Mouse (Mus musculus) left cerebral cortex, postnatal 25 days (tissue): ENCODE results near the gene H3f3a. TPM values are rescaled to one million over a fixed set of nuclear protein-coding genes. Genes with fewer than 3 reads are reported as not detected.

Experiments
- DNase-seq, 2 experiments: peaks; one replicate each; pipeline ENCODE4 v3.0.0; 2022; ENCODE audit warnings: low spot score in 2 of 2, mixed read lengths in 1 of 2
- intact Hi-C: fragments of 180-260 bp; cut with DNase I; formaldehyde crosslinking; loops from one replicate; pipeline ENCODE4 v1.15.1; 2025
- total RNA-seq, 2 experiments: library from RNA; stranded (reverse); gene quantifications; 2 replicates each; pipeline ENCODE4 v1.2.3; 2021

Gene H3f3a
- total RNA-seq, 2 experiments from 2014 or later: 301 to 318 TPM

- intact Hi-C loops: loop anchor here (5.0 to 10.0 kb wide), 2 partner anchors 511 to 594 kb away; no protein-coding TSS in a partner anchor
- DNase-seq: peak; percentile 57 to 67
Observed at GRCm38 (mm10) chr1:180768334-180769168, 45.2 kb downstream of the H3f3a start.

DNA sequence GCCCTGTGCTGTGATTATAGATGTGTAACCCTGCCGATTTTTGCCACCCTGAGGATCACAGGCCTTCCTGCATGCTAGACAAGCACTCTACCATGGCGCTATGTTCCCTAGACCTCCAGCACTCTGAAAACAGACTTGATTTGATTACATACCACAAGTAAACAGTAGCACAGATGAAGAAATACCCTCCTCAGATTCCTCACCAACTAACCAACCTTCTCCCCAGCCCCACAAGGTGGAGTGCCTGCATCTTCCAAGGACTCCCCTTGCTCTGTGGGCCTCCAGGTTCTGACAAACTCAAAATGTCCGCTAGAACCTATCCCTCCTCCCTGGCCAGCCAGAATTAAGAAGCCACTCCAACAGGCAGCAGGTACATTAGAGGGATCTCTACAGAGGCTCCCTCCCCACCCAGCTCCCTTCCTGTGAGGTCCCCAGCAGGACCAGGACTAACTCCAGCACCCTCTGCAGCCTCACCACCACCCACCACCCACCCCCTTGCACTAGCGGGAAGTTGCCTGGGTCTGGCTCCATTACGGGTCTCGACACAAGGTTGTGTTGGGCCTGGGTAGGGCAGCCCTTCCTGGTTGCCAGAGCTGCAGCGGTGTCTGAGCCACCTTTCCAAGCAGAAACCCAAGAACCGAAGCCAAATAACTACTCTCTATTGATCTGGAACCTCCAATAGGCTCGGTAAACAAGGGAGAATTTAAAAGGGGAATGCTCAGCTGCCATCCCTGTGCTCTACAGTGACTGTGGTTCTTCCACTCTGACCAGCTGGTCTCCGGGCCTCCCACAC lies 46.0 kb downstream of the H3f3a start:
- DNase-seq: no peak
- intact Hi-C loops: loop anchor here (5.0 to 10.0 kb wide), 2 partner anchors 510 to 593 kb away; no protein-coding TSS in a partner anchor

DNA sequence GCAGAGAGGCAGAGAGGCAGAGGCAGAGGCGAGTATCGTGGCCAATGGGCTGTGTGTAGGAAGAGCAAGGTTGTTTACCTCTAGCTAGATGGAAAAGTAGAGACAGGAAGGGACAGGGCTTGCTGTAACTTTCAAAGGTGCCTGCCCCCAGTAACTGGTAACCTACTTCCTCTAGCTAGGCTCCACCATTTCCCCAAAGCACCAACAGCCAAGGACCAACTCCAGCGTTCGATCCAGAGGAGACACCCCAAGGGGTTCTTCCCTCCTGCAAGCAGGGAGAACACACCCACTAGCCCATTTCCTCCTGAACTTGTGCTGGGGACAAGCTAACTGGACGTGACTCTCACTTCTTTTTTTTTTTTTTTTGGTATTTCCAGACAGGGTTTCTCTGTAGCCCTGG lies 47.2 kb downstream of the H3f3a start:
- no peak for DNase-seq
- intact Hi-C loops: loop anchor here (5.0 to 10.0 kb wide), 2 partner anchors 509 to 592 kb away; no protein-coding TSS in a partner anchor

DNA sequence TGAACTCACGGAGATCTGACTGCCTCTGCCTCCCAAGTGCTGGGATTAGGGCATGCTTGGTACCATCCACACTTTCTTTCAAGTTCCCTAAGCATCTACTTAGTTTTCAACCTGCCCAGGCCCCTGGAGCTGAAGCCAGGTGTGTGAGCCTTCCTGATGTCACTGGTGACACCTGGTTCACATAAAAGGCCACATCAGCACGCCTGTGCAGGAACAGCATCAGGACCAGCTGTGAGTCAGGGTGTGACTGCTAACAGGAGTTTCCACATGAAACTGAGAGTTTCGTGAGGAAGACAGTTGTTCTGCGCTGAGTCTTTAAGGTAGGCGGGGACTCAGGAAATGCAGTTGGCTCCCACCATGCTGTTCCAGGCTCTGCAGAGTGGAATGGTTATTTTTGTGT lies 48.4 kb downstream of the H3f3a start:
- intact Hi-C loops: loop anchor here (5.0 to 10.0 kb wide), 2 partner anchors 508 to 591 kb away; no protein-coding TSS in a partner anchor
- DNase-seq: no peak

GRCm38 (mm10) chr1:180763828-180764227 lies 49.9 kb downstream of the H3f3a start:
- peak; percentile 86 to 91 for DNase-seq
- intact Hi-C loops: loop anchor here (1.0 to 10.0 kb wide), 3 partner anchors 44 to 589 kb away; no protein-coding TSS in a partner anchor

DNA sequence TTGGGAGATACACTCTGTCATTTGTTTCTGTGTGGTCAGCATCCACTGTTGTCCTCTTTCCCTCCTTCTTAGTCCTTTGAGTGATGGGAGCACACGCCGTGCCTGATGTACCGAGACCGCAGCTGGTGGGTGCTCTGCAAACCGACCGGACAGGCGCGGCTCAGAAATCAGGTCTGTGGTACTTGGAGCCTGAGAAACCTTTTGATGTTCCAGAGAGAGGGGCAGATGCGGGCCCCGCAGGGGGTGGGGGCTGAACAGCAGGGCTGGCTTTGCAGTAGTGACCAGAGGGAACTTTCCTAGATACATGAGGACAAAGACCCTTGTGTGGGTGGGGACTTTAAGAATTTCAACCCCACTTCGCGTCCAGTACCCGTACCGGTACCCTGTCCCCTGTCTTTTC lies 50.4 kb downstream of the H3f3a start:
- no peak for DNase-seq
- intact Hi-C loops: loop anchor here (10.0 kb wide), 1 partner anchor 589 kb away; no protein-coding TSS in a partner anchor

DNA sequence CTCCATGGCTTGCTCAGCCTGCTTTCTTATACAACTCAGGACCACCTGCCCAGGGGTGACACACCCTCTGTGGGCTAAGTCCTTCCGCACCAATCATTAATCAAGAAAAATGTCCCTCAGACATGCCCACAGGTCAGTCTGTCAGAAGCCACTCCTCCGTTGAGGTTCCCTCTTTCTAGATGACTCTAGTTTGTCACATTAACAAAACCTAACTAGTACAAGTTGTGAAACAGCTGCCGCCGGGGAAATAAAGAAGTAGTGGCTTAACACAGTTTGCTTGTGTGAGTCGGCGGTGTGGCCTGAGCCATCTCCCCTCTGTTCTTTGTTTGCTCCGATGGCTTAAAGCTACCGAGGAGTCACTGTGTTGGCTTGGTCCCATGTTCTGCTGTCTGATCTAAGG lies 51.1 kb downstream of the H3f3a start:
- DNase-seq: no peak
- intact Hi-C loops: loop anchor here (10.0 kb wide), 1 partner anchor 588 kb away; no protein-coding TSS in a partner anchor

DNA sequence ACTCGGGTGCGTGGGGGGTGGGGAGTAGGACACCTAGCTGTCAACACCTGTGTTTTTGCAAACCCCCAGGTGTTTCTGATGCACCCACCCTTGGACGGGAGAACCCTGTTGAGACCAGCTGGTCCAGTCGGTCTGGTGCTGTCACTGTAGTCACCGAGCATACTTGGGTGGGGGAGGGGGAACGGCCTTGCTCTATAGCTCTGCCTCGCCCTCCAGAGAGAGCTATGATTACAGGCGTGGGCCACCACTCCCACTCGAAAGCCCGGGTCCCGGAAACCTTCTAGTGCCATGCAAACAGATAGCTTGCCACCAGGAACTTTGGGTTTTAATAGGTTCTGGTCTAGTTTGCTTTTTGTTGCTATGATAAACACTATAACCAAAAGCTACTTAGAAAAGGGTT lies 51.6 kb downstream of the H3f3a start:
- intact Hi-C loops: loop anchor here (10.0 kb wide), 1 partner anchor 587 kb away; no protein-coding TSS in a partner anchor

DNA sequence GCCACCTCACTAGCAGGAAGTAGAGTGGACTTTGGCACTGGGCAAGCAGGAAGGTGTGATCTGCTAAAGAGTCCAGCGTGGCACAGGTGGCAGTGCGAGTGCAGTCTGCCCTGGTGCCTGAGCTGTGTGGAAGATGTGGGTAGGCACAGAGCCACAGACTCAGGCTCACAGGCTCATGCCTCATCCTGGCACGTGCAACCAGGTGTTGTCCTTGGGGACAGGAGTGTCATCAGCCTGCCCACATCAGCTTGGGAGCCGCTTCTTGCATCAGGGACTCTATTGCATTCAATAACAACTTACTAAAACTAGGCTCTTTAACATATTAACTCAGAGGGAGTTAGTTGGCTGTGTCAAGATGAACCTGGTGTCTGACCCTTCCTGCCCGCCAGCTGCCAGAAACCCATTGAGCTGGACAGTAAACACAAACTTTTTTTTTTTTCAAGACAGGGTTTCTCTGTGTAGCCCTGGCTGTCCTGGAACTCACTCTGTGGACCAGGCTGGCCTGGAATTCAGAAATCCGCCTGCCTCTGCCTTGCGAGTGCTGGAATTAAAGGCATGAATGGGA lies 55.7 kb downstream of the H3f3a start:
- DNase-seq: no peak
- intact Hi-C loops: no loop called here

More for the DNA sequence above, 51.6 kb downstream of the H3f3a start:
- DNase-seq: no peak

DNA sequence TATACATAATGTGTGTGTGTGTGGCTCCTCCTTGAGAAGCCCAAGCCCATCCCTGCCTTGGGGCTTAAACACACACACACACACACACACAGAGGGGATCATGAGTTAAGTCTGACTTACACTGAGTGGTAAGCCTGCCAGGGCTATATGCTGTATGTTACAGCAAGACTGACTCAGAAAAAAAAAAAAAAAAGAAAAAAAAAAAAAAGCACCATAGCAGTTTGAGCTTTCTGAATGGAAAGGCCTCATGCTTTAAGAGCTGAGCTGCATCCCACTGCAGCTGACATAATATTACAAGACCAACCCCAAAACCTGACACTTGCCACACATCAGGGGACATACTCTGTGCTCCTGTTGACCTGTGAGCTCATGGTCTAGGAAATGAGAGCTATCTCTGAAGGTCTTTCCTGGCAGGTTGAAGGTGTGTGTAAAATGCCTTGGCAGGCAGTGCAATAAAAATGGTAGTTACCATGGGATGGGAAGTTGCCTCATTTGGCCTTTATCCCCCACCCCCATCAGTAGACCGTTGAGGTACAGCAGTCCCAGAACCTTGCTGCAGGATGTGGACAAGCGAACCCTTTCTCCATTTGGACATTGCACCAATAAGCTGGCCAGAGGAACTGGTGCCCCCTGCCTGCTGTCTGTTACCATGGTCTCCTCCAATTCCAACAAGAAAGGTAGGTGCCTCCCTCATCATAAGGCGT lies 56.3 kb downstream of the H3f3a start:
- intact Hi-C loops: no loop called here

DNA sequence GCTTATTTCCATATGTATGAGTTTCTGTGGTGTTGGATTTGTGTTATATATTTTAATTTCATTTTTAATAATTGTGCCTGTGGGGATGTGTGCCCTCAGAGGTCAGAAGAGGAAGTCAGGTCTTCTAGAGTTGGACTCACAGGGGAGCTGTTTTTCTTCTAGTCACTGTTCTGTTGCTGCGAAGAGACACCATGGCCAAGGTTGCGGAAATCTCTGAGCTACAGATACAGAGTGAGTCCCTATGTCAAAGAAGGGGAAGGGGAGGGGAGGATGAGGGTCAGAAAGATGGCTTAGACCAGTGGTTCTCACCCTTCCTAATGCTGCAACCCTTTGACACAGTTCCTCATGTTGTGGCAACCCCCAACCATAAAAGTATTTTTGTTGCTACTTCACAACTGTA lies 57.0 kb downstream of the H3f3a start:
- DNase-seq: no peak
- intact Hi-C loops: no loop called here

More for the DNA sequence above, 56.3 kb downstream of the H3f3a start:
- no peak for DNase-seq

- intact Hi-C loops: no loop called here
- DNase-seq: no peak
Observed at GRCm38 (mm10) chr1:180754376-180754775, 59.4 kb downstream of the H3f3a start.

GRCm38 (mm10) chr1:180752115-180752514 lies 61.6 kb downstream of the H3f3a start:
- intact Hi-C loops: no loop called here
- DNase-seq: no peak

Other genes with a start within 250 kb of the H3f3a start
- gene Parp1, start 245.0 kb downstream of the H3f3a start, total RNA-seq: 10 to 100 TPM; 85.2 to 92.0 TPM
- gene Lin9, start 172.8 kb downstream of the H3f3a start, total RNA-seq: 1 to 10 TPM; 4.3 to 5.1 TPM
- not detected for gene Mixl1, start 116.9 kb downstream of the H3f3a start, total RNA-seq
- gene Acbd3, start 87.9 kb downstream of the H3f3a start, total RNA-seq: 10 to 100 TPM; 32.6 to 33.6 TPM
- gene Sde2, start 37.2 kb upstream of the H3f3a start, total RNA-seq: 10 to 100 TPM; 18.8 to 21.0 TPM
- gene Lefty2, start 79.2 kb upstream of the H3f3a start, total RNA-seq: 1 to 10 TPM in 1 of 2 experiments, under 1 TPM in 1; 0.37 to 2.0 TPM
- gene Pycr2, start 90.3 kb upstream of the H3f3a start, total RNA-seq: 10 to 100 TPM; 29.8 to 30.2 TPM
- under 1 TPM; 0.44 to 0.89 TPM for gene Lefty1, start 121.1 kb upstream of the H3f3a start, total RNA-seq
- 10 to 100 TPM; 10.5 to 11.1 TPM for gene Tmem63a, start 128.4 kb upstream of the H3f3a start, total RNA-seq
- 10 to 100 TPM; 24.6 to 34.3 TPM for gene Ephx1, start 207.0 kb upstream of the H3f3a start, total RNA-seq
- not detected for gene 9130409I23Rik, start 237.3 kb upstream of the H3f3a start, total RNA-seq